Mouse (Mus musculus) kidney, adult 2 months (tissue): ENCODE measurements around the gene Kcnq2. TPM values are rescaled to one million over a fixed set of nuclear protein-coding genes. Genes with fewer than 3 reads are reported as not detected.

Source experiments
- DNase-seq: peaks from one replicate; pipeline ENCODE4 v3.0.0; 2021
- H3K27ac ChIP-seq: fragments of 200-500 bp; 2 replicates; pipeline ENCODE4 v1.5.1; 2012; ENCODE audit warnings: low read depth, low read length, control low read depth, inconsistent platforms; ENCODE audit not compliant: insufficient read depth
- H3K27me3 ChIP-seq: fragments of 200-500 bp; replicated peaks from 2 replicates; pipeline ENCODE4 v1.6.1; 2012; ENCODE audit warnings: mild to moderate bottlenecking, moderate library complexity, low read length, inconsistent platforms; ENCODE audit not compliant: control insufficient read depth, insufficient read depth
- H3K36me3 ChIP-seq: fragments of 200-500 bp; 2 replicates; pipeline ENCODE4 v1.6.1; 2012; ENCODE audit warnings: mild to moderate bottlenecking, moderate library complexity, low read length, inconsistent platforms; ENCODE audit not compliant: control insufficient read depth, insufficient read depth
- H3K4me1 ChIP-seq: fragments of 200-500 bp; 2 replicates; pipeline ENCODE4 v1.6.1; 2011; ENCODE audit warnings: low read length; ENCODE audit not compliant: control insufficient read depth, insufficient read depth
- H3K4me3 ChIP-seq: fragments of 200-500 bp; 2 replicates; pipeline ENCODE4 v1.5.1; 2011; ENCODE audit warnings: mild to moderate bottlenecking, low read depth, low read length, control low read depth; ENCODE audit not compliant: insufficient read depth
- CTCF ChIP-seq: fragments of 200-500 bp; conservative IDR thresholded peaks from 2 replicates; pipeline ENCODE4 v1.5.1; 2011; ENCODE audit warnings: low read depth, mild to moderate bottlenecking, control low read depth, low read length, moderate library complexity, mixed read lengths; ENCODE audit not compliant: insufficient read depth, insufficient read length
- POLR2A ChIP-seq: fragments of 200-500 bp; IDR thresholded peaks from one replicate; pipeline ENCODE4 v1.6.1; 2011; ENCODE audit warnings: low read depth, low read length, control low read depth
- WGBS: fragments of 180-500 bp; shearing (Covaris S2); methylation state at CpG from one replicate; pipeline ENCODE4 v1.1.7; 2018; 5-methylcytosine and 5-hydroxymethylcytosine counted together
- polyA plus RNA-seq: library from polyadenylated mRNA; depleted of rRNA; stranded (reverse); fragments of >200 nt; gene quantifications from 2 replicates; pipeline ENCODE4 v1.2.3, GENCODE M21; 2012

Kcnq2 gene
- polyA plus RNA-seq, 1 experiment, result 0.31 TPM

- Histone ChIP-seq H3K27ac (no peak overlapping the region), H3K4me1 (no peaks in the 10 kb centered on the region), H3K36me3 (no peaks in the 10 kb centered on the region), H3K27me3 (peaks cover 5% of the 10 kb centered on the region), H3K4me3 (no peak overlapping the region)
- TF ChIP-seq CTCF (no peak), POLR2A (no peak)
- DNase-seq, result no peak
- 8% methylated on average over 22 of the region's 22 CpGs for WGBS
These were observed 1.1 kb downstream of the Kcnq2 start for GRCm38 (mm10) chr2:181133837-181134590.

- 65% methylated on average over 4 of the region's 4 CpGs for WGBS
- no peak for DNase-seq
- Histone ChIP-seq H3K27me3 (peaks cover 5% of the 10 kb centered on the region), H3K4me3 (no peak overlapping the region), H3K27ac (no peak overlapping the region), H3K36me3 (no peaks in the 10 kb centered on the region), H3K4me1 (no peaks in the 10 kb centered on the region)
- TF ChIP-seq POLR2A (no peak), CTCF (no peak)
These were observed 4.9 kb downstream of the Kcnq2 start for GRCm38 (mm10) chr2:181130245-181130644.

- TF ChIP-seq CTCF (no peak), POLR2A (no peak)
- Histone ChIP-seq H3K4me3 (no peak overlapping the region), H3K36me3 (no peaks in the 10 kb centered on the region), H3K4me1 (no peaks in the 10 kb centered on the region), H3K27ac (no peak overlapping the region), H3K27me3 (no peaks in the 10 kb centered on the region)
- WGBS, result 82% methylated on average over 4 of the region's 4 CpGs
- no peak for DNase-seq
These were observed 6.1 kb downstream of the Kcnq2 start for GRCm38 (mm10) chr2:181128963-181129362.

GRCm38 (mm10) chr2:181127786-181128185 lies 7.3 kb downstream of the Kcnq2 start:
- Histone ChIP-seq H3K36me3 (no peaks in the 10 kb centered on the region), H3K4me3 (no peak overlapping the region), H3K27me3 (no peaks in the 10 kb centered on the region), H3K4me1 (no peaks in the 10 kb centered on the region), H3K27ac (no peak overlapping the region)
- no peak for DNase-seq
- TF ChIP-seq CTCF, result no peak
- no peak for TF ChIP-seq POLR2A
- WGBS, result 38% methylated on average over 3 of the region's 3 CpGs

- no peak for TF ChIP-seq CTCF
- TF ChIP-seq POLR2A, result no peak
- no peak for DNase-seq
- 40% methylated on average over 7 of the region's 7 CpGs for WGBS
- H3K36me3 ChIP-seq, result no peaks in the 10 kb centered on the region
- H3K4me1 ChIP-seq, result no peaks in the 10 kb centered on the region
- no peaks in the 10 kb centered on the region for H3K27me3 ChIP-seq
- no peak overlapping the region for H3K27ac ChIP-seq
- no peak overlapping the region for H3K4me3 ChIP-seq
These were observed 9.2 kb downstream of the Kcnq2 start for GRCm38 (mm10) chr2:181125726-181126455.

- no peak overlapping the region for H3K4me3 ChIP-seq
- no peaks in the 10 kb centered on the region for H3K4me1 ChIP-seq
- H3K36me3 ChIP-seq, result no peaks in the 10 kb centered on the region
- H3K27me3 ChIP-seq, result no peaks in the 10 kb centered on the region
- no peak for TF ChIP-seq CTCF
- TF ChIP-seq POLR2A, result no peak
- no peak for DNase-seq
- H3K27ac ChIP-seq, result no peak overlapping the region
These were observed 12.5 kb downstream of the Kcnq2 start for GRCm38 (mm10) chr2:181122642-181123041.

- WGBS, result 86% methylated on average over 4 of the region's 4 CpGs
- no peak for DNase-seq
- H3K27me3 ChIP-seq, result no peaks in the 10 kb centered on the region
- no peak overlapping the region for H3K27ac ChIP-seq
- TF ChIP-seq POLR2A, result no peak
- no peak for TF ChIP-seq CTCF
- H3K36me3 ChIP-seq, result no peaks in the 10 kb centered on the region
- H3K4me1 ChIP-seq, result no peaks in the 10 kb centered on the region
- H3K4me3 ChIP-seq, result no peak overlapping the region
These were observed 14.1 kb downstream of the Kcnq2 start for GRCm38 (mm10) chr2:181120922-181121449.
